Mouse (Mus musculus): ENCODE measurements around the gene Triml1. TPM values are rescaled to one million over a fixed set of nuclear protein-coding genes. Genes with fewer than 3 reads are reported as not detected.

Gene Triml1
- not detected for total RNA-seq (2021)
- long read RNA-seq, experiment 1: 0 reads
- long read RNA-seq, experiment 2: 0 reads

DNA sequence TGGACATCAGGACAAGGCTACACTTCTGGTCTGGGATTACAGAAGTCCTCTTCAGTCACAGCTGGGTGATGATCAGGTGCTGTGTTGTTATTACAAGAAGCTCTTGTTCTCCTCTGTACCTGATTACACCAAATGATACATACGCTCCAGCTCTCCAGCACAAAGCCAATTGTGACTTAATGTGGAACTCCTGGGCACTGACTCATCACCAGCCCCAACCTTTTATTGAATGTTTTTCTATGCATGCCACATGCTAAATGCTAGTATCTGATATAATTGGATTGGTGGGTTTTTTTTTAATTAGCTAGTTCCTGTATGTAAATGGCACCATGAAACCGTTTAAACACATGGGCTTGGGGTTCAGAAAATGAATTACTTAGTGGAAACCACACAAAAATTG, at the start of gene Triml1:
Gene Triml1 (minus strand): TSS at position 101 of the 400 bp plus-strand sequence.
- DNase-seq (ENCODE audit: low spot score in 2 of 2): no peak

DNA sequence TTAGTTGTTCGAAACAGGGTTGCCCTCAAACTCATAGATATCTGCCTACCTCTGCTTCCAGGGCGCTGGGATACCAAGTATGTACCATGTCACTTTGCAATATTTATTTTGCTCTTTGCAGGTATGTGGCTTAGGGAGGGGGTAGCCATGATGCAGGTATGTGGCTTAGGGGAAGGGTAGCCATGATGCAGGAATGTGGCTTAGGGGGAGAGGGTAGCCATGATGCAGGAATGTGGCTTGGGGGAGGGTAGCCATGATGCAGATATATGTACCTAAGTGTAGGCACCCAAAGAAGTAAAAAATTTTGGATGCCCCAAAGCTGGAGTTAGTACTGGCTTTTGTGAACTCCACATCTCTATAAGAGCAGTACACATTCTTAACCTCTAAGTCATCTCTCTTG, 41.0 kb upstream of the Triml1 start:
- DNase-seq (ENCODE audit: low spot score in 2 of 2): no peak

DNA sequence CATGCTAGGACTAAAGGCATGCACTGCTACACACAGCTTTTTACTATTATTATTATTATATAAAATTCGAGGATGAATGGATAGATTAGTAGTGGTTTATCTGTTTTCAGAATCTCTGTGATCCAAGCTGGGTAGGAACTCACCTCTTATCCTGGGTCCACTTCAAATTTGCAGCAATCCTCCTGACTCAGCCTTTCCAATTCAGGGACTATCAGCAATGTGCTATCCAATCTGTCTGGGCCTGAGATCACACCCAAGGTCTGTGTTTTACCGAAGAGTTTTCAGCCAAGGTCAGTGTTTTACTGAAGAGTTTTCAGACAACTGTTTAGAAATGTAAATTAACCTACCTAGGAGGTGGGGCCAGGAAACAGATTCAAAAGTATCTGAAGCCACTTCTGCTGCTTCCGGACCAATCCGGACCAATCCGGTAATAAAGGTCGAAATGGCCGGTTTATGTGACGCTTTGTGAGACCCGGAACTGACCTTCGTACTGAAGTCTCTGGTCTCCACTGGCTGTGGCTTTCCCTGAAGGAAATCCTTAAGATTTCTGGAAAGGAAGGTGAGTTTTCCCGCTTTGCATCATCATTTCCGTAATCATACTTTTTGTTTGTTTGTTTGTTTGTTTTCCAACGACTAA, 38.9 kb upstream of the Triml1 start, which contains the start of gene Triml2:
Gene Triml2 (plus strand): TSS at position 488 of the 637 bp plus-strand sequence.
- DNase-seq (ENCODE audit: low spot score in 2 of 2): no peak

DNA sequence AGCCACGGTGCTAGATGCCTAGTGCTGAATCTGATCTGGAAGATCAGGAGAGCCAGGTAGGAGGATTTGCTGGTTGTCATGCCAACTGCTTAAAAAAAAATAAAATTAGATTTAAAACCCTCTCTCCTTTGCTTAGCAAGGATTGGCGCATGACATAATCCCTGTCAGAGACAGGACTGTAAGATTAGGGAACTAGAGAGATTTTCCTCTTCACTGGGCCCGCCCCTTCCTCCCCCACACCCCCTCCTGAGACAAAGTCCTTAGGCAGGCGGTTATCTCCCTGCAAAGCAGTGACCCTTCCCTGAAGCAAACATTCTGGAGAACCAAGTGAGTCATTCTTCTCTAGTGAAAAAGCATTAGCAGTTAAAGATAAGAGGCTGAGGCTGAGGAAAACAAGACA, 37.9 kb upstream of the Triml1 start:
- no peak for DNase-seq (ENCODE audit: low spot score in 2 of 2)

DNA sequence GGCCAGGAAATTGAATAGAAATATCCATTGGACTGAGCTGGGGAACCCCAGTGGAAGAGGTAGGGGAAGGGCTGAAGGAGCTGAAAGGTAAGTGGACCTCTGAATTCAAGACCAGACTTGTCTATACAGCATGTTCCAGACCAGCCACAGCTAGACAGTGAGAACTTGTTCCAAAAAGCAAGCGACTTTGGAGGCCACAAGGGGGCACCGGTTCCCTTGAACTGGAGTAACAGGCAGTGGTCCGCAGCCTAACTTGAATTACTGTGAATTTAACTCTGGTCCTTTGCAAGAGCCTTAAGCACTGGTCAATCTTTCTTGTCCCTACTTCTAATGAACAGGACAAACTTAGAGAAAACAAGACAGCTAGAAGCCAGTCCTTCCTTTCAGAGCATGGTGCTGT, 37.0 kb upstream of the Triml1 start:
- DNase-seq (ENCODE audit: low spot score in 2 of 2): no peak

DNA sequence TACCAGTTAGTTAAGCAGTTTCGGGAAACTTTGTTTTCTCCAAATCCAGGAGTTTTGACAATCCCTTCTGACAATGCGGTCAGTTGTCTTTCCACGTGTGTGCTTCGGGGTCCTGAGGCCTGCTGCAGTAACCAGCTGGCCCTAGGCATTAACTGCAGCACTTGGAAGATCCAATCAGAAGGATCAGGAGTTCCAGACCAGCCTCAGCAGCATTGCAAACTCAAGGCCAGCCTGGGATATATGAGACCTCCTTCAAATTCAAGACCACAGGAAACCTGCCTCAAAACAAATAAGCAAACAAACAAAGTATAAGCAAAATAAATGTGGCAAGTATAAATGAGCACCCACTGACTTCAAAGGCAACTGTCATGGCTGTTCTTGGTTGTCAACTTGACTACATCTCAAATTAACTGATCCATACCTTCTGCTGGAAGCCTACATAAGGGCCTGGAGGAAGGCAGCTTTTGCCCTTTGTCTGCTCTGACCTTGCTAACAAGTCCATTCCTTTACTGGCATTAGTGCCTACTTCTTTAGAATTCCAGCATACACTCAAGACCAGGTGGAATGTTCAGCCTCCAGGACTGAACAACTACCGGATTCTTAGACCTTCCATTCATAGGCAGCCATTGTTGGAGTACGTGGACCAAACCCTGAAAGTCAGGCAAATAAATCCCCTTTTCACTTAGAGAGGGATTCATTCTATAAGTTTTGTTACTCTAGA, 35.6 kb upstream of the Triml1 start:
- DNase-seq (ENCODE audit: low spot score in 2 of 2): no peak

DNA sequence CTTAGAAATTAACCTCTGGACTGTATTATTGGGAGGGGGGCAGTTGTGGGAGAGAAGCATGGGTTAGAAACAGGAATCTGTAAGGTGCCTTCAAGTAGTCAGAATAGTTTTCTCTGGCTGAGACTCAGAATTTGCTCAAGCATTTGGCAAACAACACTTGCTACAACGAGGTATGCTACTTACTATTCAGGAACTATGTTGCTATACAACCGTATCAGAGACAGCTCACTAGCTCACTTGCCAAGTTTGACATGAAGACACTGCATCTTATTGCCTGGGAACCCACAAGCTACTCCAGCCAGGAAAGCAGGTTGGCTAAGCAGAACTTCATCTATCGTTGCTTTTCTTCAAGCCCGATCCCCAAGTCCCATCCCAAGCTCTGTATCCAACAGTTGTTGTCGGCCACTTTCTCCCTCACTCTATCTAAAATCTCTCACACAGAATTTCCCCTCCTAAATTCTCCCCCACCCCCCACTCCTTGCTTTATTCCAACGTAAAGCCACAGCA, 28.0 kb upstream of the Triml1 start:
- no peak for DNase-seq (ENCODE audit: low spot score in 2 of 2)

DNA sequence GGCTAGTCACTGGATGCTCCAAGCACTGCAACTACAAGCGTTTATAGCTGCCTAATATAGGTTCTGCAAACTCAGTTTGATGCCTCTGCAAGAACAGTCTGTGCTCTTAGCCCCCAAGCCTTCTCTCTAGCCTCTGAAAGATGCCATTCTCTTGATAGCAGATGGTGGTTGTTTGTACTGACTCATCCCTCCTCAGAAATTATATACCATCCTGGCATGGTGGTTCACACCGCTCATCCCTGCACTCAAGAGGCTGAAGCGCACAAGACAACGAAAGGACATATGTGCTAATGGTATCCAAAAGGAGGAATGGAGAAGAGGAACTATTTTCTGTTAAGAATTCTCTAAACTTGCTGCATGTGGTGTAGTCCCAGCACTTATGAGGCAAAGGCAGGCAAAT, 26.8 kb upstream of the Triml1 start:
- no peak for DNase-seq (ENCODE audit: low spot score in 2 of 2)

DNA sequence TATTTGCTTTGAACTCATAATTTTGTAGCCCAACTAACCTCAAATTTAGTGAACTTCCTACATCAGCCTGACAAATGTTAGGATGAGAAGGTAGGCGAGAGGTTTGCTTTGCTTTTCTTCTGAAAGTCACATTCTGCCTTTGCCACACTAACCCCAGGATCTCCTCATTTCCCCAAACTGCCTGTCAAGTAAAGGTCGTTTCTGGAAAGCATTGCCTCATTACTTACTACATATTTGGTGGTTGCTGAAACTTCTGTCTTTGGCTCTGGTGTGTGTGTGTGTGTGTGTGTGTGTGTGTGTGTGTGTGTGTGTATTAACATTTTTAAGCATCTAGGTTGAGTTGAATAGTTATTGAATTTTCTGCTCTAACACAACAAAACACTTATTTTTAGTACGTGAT, 23.2 kb upstream of the Triml1 start:
- DNase-seq (ENCODE audit: low spot score in 2 of 2): no peak

DNA sequence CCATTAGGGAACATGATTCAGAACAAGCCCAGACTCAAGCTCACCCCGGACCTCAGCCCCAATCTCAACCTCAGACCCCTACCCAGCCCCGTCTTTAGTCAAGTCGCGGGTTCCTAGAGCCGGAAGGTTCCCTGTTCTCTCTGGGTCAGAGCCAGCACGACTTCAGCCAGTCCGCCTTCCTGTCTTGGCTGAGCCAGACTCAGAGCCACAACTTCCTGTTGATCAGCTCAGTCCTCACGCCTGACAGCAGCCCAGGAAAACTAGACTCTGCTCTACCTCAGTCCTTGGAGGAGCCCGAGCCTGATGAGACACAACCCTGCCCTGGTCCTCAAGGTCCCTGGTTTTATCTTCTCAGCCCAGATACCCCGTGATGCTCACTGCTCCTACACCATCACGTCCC, 22.0 kb upstream of the Triml1 start:
- DNase-seq (ENCODE audit: low spot score in 2 of 2): no peak

DNA sequence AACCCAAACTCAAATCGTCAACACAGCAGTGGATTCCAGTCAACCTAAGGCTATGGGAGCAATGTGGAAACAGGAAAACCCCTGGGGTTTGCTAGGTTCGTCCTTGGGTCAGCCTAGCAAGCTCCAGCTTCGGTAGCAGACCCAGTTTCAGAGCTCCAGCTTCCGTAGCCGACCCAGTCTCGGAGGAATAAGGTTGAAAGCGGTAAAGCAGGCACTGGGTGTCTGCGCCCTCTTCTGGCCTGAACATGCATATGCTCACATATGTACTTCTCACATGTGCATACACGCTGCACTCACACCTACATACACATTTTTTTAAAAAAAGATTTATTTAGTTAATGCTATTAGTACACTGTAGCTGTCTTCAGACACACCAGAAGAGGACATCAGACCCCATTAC, 8.0 kb upstream of the Triml1 start:
- DNase-seq (ENCODE audit: low spot score in 2 of 2): no peak

DNA sequence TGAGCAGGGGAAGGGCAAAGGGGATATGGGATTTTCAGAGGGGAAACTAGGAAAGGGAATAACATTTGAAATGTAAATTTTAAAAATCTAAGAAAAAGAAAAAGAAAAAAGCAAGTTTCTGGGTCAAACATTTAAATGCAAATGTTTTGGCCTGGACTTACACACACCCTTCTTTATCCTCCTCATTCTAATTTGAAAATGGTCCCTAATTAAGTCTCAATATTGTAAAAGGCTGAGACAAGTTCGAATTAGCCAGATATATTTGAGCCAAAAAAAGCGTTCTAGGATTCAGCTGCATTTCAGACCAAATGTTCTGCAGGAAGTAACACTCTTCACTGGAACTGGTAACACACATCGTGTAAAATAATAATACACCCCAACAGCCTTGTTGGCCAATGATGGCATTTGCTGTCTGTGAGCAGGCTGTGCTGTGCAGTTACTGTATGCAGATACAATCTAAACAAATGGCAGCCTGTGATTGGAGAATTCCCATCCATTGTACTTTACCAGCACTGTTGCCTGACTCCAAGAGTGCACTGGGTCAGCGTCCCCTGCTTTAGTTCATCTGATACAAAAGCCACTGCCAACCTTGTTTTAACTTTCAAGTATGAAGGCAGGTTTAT, 30.0 kb downstream of the Triml1 start:
- DNase-seq (ENCODE audit: low spot score in 2 of 2): no peak

Other genes with a start within 250 kb of the Triml1 start
- gene Triml2, start 39.1 kb upstream of the Triml1 start, total RNA-seq (2021): not detected
- not detected for gene Zfp42, start 165.5 kb upstream of the Triml1 start, total RNA-seq (2021)